Mouse (Mus musculus) G1E (cell line): ENCODE data around the gene Gm49388.

ENCODE experiments used
- CTCF ChIP-seq: IDR thresholded peaks from 2 replicates; pipeline ENCODE4 v1.5.1; 2012; ENCODE audit warnings: low read depth, low read length, inconsistent platforms, mixed read lengths
- GATA1 ChIP-seq: IDR thresholded peaks from 2 replicates; pipeline ENCODE4 v1.6.1; 2012; ENCODE audit warnings: borderline replicate concordance, low read length, inconsistent platforms, mixed read lengths
- POLR2AphosphoS5 ChIP-seq: IDR thresholded peaks from 2 replicates; pipeline ENCODE4 v1.6.1; 2012; ENCODE audit warnings: low read depth, low read length, inconsistent platforms; ENCODE audit not compliant: insufficient replicate concordance
- TAL1 ChIP-seq: conservative IDR thresholded peaks from 2 replicates; pipeline ENCODE4 v1.6.1; 2012; ENCODE audit warnings: low read depth, low read length, inconsistent platforms, mixed read lengths

DNA sequence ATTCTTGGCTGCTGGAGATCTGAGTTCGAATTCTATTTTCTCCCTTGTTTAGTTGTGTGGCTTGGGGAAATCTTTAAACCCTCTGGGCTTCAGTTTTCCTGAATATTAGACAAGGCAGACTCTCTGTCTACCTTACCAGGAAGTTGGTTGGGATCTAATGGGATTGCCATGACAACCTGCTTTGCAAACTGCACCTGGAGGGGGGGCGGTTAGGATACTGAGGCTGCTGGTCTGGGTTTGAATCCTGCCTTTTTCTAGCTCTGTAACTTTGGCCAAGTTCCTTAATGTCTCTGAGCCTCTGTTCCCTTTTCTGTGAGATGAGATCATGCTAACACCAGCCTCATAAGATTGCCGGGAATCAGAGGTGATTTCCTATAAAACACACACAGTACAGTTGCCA is 37.1 kb downstream of the Gm49388 start:
- TF ChIP-seq CTCF: no peak
- TF ChIP-seq TAL1: no peak
- TF ChIP-seq POLR2AphosphoS5: no peak
- no peak for TF ChIP-seq GATA1
